Mouse (Mus musculus) limb, embryonic 11.5 days (tissue): ENCODE measurements around the gene Stx16. TPM values are rescaled to one million over a fixed set of nuclear protein-coding genes. Genes with fewer than 3 reads are reported as not detected.
A peak's percentile ranks its signal among the peaks of the same experiment; 100 is the strongest.

Experiments used
- ATAC-seq: fragments of 200-750 bp; cut with Nextera tagmentation; 2 replicates; pipeline ENCODE4 v1.8.0; 2017; ENCODE audit warnings: low read depth; ENCODE audit not compliant: insufficient number of reproducible peaks, low FRiP score, low TSS enrichment
- DNase-seq: peaks from one replicate; pipeline ENCODE4 v3.0.0-alpha.2; 2015; ENCODE audit warnings: low spot score
- H3K27ac ChIP-seq: fragments of 300-500 bp; sonication (generic); replicated peaks from 2 replicates; pipeline ENCODE4 v1.5.1; 2014; ENCODE audit warnings: low read depth, mild to moderate bottlenecking, low read length
- H3K27me3 ChIP-seq: fragments of 300-500 bp; sonication (generic); 2 replicates; pipeline ENCODE4 v1.6.1; 2014; ENCODE audit warnings: mild to moderate bottlenecking, low read length, mixed read lengths; ENCODE audit not compliant: control insufficient read depth, insufficient read depth
- H3K36me3 ChIP-seq: fragments of 300-500 bp; sonication (generic); 2 replicates; pipeline ENCODE4 v1.6.1; 2014; ENCODE audit warnings: mild to moderate bottlenecking, low read length, moderate library complexity, mixed read lengths; ENCODE audit not compliant: control insufficient read depth, insufficient read depth
- H3K4me1 ChIP-seq: fragments of 300-500 bp; sonication (generic); 2 replicates; pipeline ENCODE4 v1.6.1; 2014; ENCODE audit warnings: low read length, mixed read lengths; ENCODE audit not compliant: control insufficient read depth, insufficient read depth
- H3K4me2 ChIP-seq: fragments of 300-500 bp; sonication (generic); 2 replicates; pipeline ENCODE4 v1.6.1; 2014; ENCODE audit warnings: low read depth, mild to moderate bottlenecking, moderate library complexity; ENCODE audit not compliant: severe bottlenecking
- H3K4me3 ChIP-seq: fragments of 300-500 bp; sonication (generic); 2 replicates; pipeline ENCODE4 v1.5.1; 2014; ENCODE audit warnings: low read depth, low read length
- H3K9ac ChIP-seq: fragments of 300-500 bp; sonication (generic); 2 replicates; pipeline ENCODE4 v1.6.1; 2014; ENCODE audit warnings: mild to moderate bottlenecking, low read length
- H3K9me3 ChIP-seq: fragments of 300-500 bp; sonication (generic); 2 replicates; pipeline ENCODE4 v1.6.1; 2016; ENCODE audit warnings: low read length; ENCODE audit not compliant: control insufficient read depth
- WGBS: fragments of 180-500 bp; shearing (Covaris S2); extraction: QIAGEN DNeasy Blood & Tissue Kit; methylation state at CpG from one replicate; pipeline ENCODE4 v1.1.7; 2014; 5-methylcytosine and 5-hydroxymethylcytosine counted together
- polyA plus RNA-seq: library from polyadenylated mRNA; unstranded; fragments of >200 nt; fragmentation: Nextera tagmentation; extraction: Ambion mirVana; gene quantifications from 2 replicates; pipeline ENCODE4 v1.2.1, GENCODE M21; 2014

Gene Stx16
- polyA plus RNA-seq, result 9.0 and 10.1 TPM in 2 replicates

DNA sequence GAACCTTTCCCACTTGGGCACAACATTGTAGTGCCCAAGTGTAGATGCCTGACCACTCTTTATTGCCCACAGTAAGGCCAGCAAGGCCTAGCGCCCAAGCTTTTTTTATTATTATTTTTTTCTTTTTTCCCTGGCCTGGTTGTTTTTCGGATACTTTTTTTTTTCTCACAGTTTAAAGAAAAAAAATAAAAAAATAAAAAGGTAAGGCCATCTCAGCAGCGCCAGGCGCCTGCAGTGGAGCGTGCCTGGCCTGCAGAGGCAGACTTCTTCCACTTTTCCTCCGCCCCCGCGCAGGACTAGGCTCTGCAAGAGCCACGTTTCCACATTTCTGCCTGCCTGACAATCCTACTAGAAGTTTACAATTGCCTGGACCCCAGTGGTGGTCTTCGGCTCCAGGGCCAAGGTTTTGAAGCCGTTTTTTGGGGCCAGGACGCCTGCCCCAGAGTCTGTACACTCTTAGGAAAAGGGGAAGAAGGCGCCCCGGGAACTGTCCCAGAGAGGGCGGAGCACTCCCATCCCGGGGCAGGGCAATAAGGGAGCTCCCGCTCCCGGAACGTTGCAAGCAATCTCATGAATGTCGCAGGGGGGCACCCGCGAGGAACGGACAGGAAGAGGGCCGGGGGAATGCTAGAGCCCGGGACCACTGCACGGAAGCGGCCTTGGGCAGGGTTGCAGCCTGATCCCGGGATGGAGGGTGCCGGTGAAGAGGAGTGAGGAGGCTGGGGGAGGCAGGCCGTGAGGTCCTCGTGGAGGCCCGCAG is at the start of gene Stx16:
TSS of gene Stx16 (plus strand) at position 636 of the 760 bp plus-strand sequence.
- Histone ChIP-seq H3K27ac (peak within 1 kb of the TSS; percentile 80), H3K9ac (peak within 1 kb of the TSS; percentile 86)
- peak; percentile 90 for ATAC-seq

GRCm38 (mm10) chr2:174026406-174026805 is 49.7 kb upstream of the Stx16 start:
- Histone ChIP-seq H3K4me1 (no peaks in the 10 kb centered on the region), H3K4me2 (no peak overlapping the region), H3K9ac (no peak overlapping the region), H3K36me3 (no peaks in the 10 kb centered on the region), H3K4me3 (no peak overlapping the region), H3K27ac (no peak overlapping the region), H3K27me3 (no peaks in the 10 kb centered on the region), H3K9me3 (no peaks in the 10 kb centered on the region)
- ATAC-seq (no peak), DNase-seq (no peak)
- 79% methylated on average over 4 of the region's 4 CpGs for WGBS

More for the DNA sequence above, at the start of gene Stx16:
- peaks cover 8% of the 10 kb centered on the region for H3K4me1 ChIP-seq
- no peaks in the 10 kb centered on the region for H3K36me3 ChIP-seq
- WGBS, result 1% methylated on average over 32 of the region's 32 CpGs
- H3K4me2 ChIP-seq, result peak within 1 kb of the TSS; percentile 83
- H3K9me3 ChIP-seq, result no peaks in the 10 kb centered on the region
- peak; percentile 97 for DNase-seq
- H3K4me3 ChIP-seq, result peak within 1 kb of the TSS; percentile 74
- no peaks in the 10 kb centered on the region for H3K27me3 ChIP-seq

DNA sequence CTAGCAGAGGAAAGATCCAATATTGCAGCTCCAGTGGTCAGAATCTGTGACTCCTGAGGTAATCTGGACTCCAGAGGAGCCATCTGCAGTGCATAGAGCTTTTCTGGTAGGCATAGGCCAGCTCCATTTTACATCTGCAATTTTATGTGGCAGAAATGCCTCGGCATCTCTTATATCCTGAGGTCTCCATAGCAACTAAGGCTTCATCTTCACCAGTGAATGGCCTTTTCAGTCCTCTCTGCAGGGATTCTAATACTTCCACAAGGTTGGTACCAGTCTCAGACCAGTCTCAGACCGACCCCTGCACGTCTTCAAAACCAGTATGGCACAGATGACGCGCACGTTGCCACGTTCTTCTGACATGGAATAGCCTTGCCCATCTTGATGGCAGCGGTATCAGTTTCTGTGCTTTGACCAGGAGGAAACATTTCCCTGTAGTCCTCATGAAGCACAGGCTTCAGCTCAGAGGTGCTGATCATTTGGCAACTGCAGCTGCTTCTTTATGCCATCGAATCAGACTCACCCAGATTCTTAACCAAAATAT is 42.8 kb upstream of the Stx16 start:
- no peaks in the 10 kb centered on the region for H3K9me3 ChIP-seq
- 89% methylated on average over 9 of the region's 9 CpGs for WGBS
- no peaks in the 10 kb centered on the region for H3K27me3 ChIP-seq
- no peaks in the 10 kb centered on the region for H3K4me1 ChIP-seq
- H3K9ac ChIP-seq, result no peak overlapping the region
- no peak overlapping the region for H3K4me3 ChIP-seq
- H3K27ac ChIP-seq, result no peak overlapping the region
- no peak for ATAC-seq
- H3K36me3 ChIP-seq, result no peaks in the 10 kb centered on the region
- DNase-seq, result no peak
- no peak overlapping the region for H3K4me2 ChIP-seq

GRCm38 (mm10) chr2:174047656-174048055 is 28.5 kb upstream of the Stx16 start:
- no peak overlapping the region for H3K4me3 ChIP-seq
- 95% methylated on average over 2 of the region's 2 CpGs for WGBS
- H3K4me1 ChIP-seq, result peaks cover 11% of the 10 kb centered on the region
- DNase-seq, result no peak
- H3K4me2 ChIP-seq, result no peak overlapping the region
- H3K36me3 ChIP-seq, result no peaks in the 10 kb centered on the region
- no peaks in the 10 kb centered on the region for H3K9me3 ChIP-seq
- no peak overlapping the region for H3K9ac ChIP-seq
- ATAC-seq, result no peak
- no peaks in the 10 kb centered on the region; the same call in 1 of the 2 replicates for H3K27me3 ChIP-seq
- no peak overlapping the region for H3K27ac ChIP-seq

DNA sequence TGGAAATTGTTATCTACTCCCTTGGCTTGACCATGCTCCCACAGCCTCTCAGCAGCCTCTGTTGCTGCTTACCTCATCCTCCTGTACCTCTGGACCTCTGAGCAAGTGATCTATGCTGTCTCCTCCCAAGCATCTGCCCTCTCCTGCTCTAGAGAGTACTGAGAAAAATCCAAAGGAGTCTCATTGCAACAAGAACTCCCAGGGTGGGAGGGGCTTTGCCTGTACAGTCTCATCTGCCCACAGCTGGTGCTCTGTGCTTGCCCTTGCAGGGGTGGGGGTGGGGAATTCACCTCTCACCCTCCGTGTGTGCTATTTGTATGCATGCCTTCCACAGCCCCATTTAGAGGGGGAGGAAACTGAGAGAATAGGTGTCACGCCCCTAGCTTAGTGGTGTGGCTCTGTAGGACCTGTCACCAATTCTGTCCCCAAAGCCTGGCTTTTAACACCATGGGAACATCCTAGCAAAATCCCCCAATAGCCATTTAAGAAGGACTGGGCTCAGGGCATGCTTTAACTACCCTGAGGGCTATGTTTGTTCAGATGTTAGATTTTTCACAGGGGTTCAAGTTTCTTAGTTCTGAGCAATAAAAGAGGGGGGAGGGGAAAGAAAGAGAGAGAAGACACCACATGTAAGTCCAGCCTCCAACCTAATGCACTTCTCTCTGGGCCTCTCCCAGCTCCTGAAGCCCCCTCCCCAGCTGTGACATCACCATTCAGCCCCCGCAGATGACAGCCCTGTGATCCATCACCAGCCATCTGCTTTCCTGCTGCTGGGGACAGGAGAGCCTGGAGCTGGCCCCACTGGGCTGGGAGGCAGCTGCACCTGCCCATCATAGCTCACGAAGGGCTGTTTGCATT is 26.4 kb upstream of the Stx16 start:
- H3K27me3 ChIP-seq, result no peaks in the 10 kb centered on the region; the same call in 1 of the 2 replicates
- no peaks in the 10 kb centered on the region for H3K36me3 ChIP-seq
- no peaks in the 10 kb centered on the region for H3K9me3 ChIP-seq
- DNase-seq (peak; percentile 48), ATAC-seq (peak; percentile 87)
- H3K4me2 ChIP-seq, result no peak overlapping the region; the same call in 1 of the 2 replicates
- 3% methylated on average over 4 of the region's 4 CpGs for WGBS
- H3K27ac ChIP-seq, result no peak overlapping the region
- H3K9ac ChIP-seq, result no peak overlapping the region
- peaks cover 11% of the 10 kb centered on the region for H3K4me1 ChIP-seq
- no peak overlapping the region for H3K4me3 ChIP-seq

DNA sequence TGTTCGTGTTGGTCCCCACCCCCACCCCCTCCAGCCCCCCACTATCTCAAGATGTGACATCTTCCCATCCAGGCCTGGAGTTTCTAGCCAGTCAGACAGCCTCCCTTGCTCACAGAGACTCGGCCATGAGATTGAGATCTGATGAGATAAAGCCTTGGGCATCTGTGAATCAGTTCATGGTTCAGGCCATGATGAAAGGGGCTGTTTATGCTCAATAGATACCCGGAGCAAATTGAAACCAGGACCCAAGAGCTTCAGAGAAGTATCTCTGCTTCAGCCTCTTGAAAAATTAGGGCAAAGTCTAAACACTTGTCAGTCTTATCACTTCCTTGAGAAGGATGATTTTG is 25.8 kb upstream of the Stx16 start:
- Histone ChIP-seq H3K27ac (no peak overlapping the region), H3K4me2 (no peak overlapping the region), H3K4me1 (peaks cover 11% of the 10 kb centered on the region), H3K9ac (no peak overlapping the region), H3K36me3 (no peaks in the 10 kb centered on the region), H3K27me3 (no peaks in the 10 kb centered on the region; the same call in 1 of the 2 replicates), H3K9me3 (no peaks in the 10 kb centered on the region), H3K4me3 (no peak overlapping the region)
- ATAC-seq (no peak), DNase-seq (no peak)
- 8% methylated on average over 3 of the region's 3 CpGs for WGBS

- Histone ChIP-seq H3K4me1 (peaks cover 11% of the 10 kb centered on the region), H3K4me3 (no peak overlapping the region), H3K27ac (no peak overlapping the region), H3K9me3 (no peaks in the 10 kb centered on the region), H3K9ac (no peak overlapping the region), H3K36me3 (no peaks in the 10 kb centered on the region), H3K4me2 (no peak overlapping the region), H3K27me3 (no peaks in the 10 kb centered on the region; the same call in 1 of the 2 replicates)
- WGBS, result 9% methylated on average over 10 of the region's 10 CpGs
- DNase-seq (no peak), ATAC-seq (no peak)
Measured at GRCm38 (mm10) chr2:174051081-174051481, 25.0 kb upstream of the Stx16 start.

GRCm38 (mm10) chr2:174054496-174054895 is 21.6 kb upstream of the Stx16 start:
- 92% methylated on average over 3 of the region's 3 CpGs for WGBS
- peak; percentile 16 for DNase-seq

More at GRCm38 (mm10) chr2:174054496-174054895, 21.6 kb upstream of the Stx16 start:
- Histone ChIP-seq H3K27ac (no peak overlapping the region), H3K27me3 (no peaks in the 10 kb centered on the region; the same call in 1 of the 2 replicates), H3K9me3 (no peaks in the 10 kb centered on the region), H3K4me3 (no peak overlapping the region), H3K36me3 (no peaks in the 10 kb centered on the region), H3K9ac (no peak overlapping the region), H3K4me1 (peaks cover 7% of the 10 kb centered on the region), H3K4me2 (no peak overlapping the region)
- ATAC-seq, result no peak
